11 mouse cellular contexts compared by ENCODE assay signal in genomic region chr9:35340811-35341210, GRCm38 (mm10).
DNase-seq lines count a peak whose midpoint lies in the region; ATAC-seq and TF ChIP-seq lines count a peak whose summit lies in the region.
"Had no signal": no experiment of that assay in that cellular context is flagged by ENCODE, and none has a peak within 500 bp of the region (broad histone marks: within the 10 kb centered on the region; RNA-seq: fewer than 3 reads in every experiment).

No protein-coding gene starts in this region.

- TF ChIP-seq EP300 in heart, adult 2 months (IDR thresholded peaks at IDR 0.05; ENCODE audit: insufficient read depth, low read depth, low read length), result peak; percentile 39; the same call in 1 of the 2 replicates

- no peak for TF ChIP-seq POLR2A in heart, adult 2 months (IDR thresholded peaks at IDR 0.05; ENCODE audit: insufficient read depth, low read depth, low read length)

- no peak overlapping the region for H3K4me3 ChIP-seq in heart, adult 2 months
- no peak overlapping the region for H3K4me3 ChIP-seq in C2C12 (ENCODE audit: insufficient read depth, poor library complexity, severe bottlenecking)
- no peak overlapping the region for H3K4me3 ChIP-seq in embryonic facial prominence, embryonic 13.5 days
- no peak overlapping the region for H3K4me3 ChIP-seq in intestine, embryonic 16.5 days (ENCODE audit: low read length)
- no peak overlapping the region for H3K4me3 ChIP-seq in intestine, embryonic 15.5 days (replicated peaks)
- H3K4me3 ChIP-seq in kidney, embryonic 16.5 days (ENCODE audit: low read length), result no peak overlapping the region

- DNase-seq in heart, adult 2 months, result peak in 1 of 2 experiments; percentile 65
- no peak for DNase-seq in heart, postnatal 36 days
- DNase-seq in heart, postnatal 10 days, result peak; percentile 55 to 76
- DNase-seq: kidney, adult 18-20 months; thymus, postnatal 25 days had no signal

- WGBS in heart, adult 2 months, result 35% methylated on average over 3 of the region's 3 CpGs
- WGBS in embryonic facial prominence, embryonic 13.5 days, result 28% methylated on average over 3 of the region's 3 CpGs
- 42% methylated on average over 3 of the region's 3 CpGs for WGBS in intestine, embryonic 16.5 days
- 39% methylated on average over 3 of the region's 3 CpGs for whole genome bisulfite sequencing in intestine, embryonic 15.5 days
- WGBS in kidney, embryonic 16.5 days, result 34% methylated on average over 3 of the region's 3 CpGs

- no peaks in the 10 kb centered on the region for H3K79me3 ChIP-seq in C2C12 (ENCODE audit: low read depth)

- H3ac ChIP-seq in C2C12 (ENCODE audit: control insufficient read depth, insufficient read length, low read depth), result no peak overlapping the region

- no peak overlapping the region; the same call in 1 of the 2 replicates for H3K27ac ChIP-seq in heart, adult 2 months
- peak overlapping the region; percentile 88 for H3K27ac ChIP-seq in embryonic facial prominence, embryonic 13.5 days
- H3K27ac ChIP-seq in intestine, embryonic 16.5 days (ENCODE audit: low read length), result no peak overlapping the region
- no peak overlapping the region for H3K27ac ChIP-seq in intestine, embryonic 15.5 days
- H3K27ac ChIP-seq in kidney, embryonic 16.5 days (ENCODE audit: low read length), result no peak overlapping the region

- no peaks in the 10 kb centered on the region for H3K79me2 ChIP-seq in heart, adult 2 months (replicated peaks; ENCODE audit: control insufficient read depth, insufficient read depth, low read length)
- H3K79me2 ChIP-seq in C2C12 (ENCODE audit: control insufficient read depth, insufficient read depth), result no peaks in the 10 kb centered on the region

- H3K4me2 ChIP-seq in embryonic facial prominence, embryonic 13.5 days, result no peak overlapping the region
- no peak overlapping the region for H3K4me2 ChIP-seq in intestine, embryonic 16.5 days (ENCODE audit: low read depth, low read length)
- H3K4me2 ChIP-seq in intestine, embryonic 15.5 days (replicated peaks), result no peak overlapping the region
- H3K4me2 ChIP-seq in kidney, embryonic 16.5 days (replicated peaks; ENCODE audit: low read depth, low read length), result no peak overlapping the region

- H3K27me3 ChIP-seq in heart, adult 2 months (ENCODE audit: control insufficient read depth, insufficient read depth, low read length), result no peaks in the 10 kb centered on the region
- H3K27me3 ChIP-seq in C2C12 (ENCODE audit: control insufficient read depth, insufficient read depth, insufficient read length), result no peaks in the 10 kb centered on the region
- no peaks in the 10 kb centered on the region for H3K27me3 ChIP-seq in embryonic facial prominence, embryonic 13.5 days
- no peaks in the 10 kb centered on the region for H3K27me3 ChIP-seq in intestine, embryonic 16.5 days (replicated peaks; ENCODE audit: control insufficient read depth, insufficient read depth, low read length)
- H3K27me3 ChIP-seq in intestine, embryonic 15.5 days (replicated peaks), result peaks cover 3% of the 10 kb centered on the region; the same call in 1 of the 2 replicates
- H3K27me3 ChIP-seq in kidney, embryonic 16.5 days (ENCODE audit: insufficient read depth, low read length), result no peaks in the 10 kb centered on the region

- no peak overlapping the region for H3K9ac ChIP-seq in heart, adult 2 months (ENCODE audit: low read depth, low read length)
- no peak overlapping the region for H3K9ac ChIP-seq in embryonic facial prominence, embryonic 13.5 days
- H3K9ac ChIP-seq in intestine, embryonic 16.5 days (ENCODE audit: low read depth, low read length), result no peak overlapping the region
- no peak overlapping the region for H3K9ac ChIP-seq in intestine, embryonic 15.5 days
- H3K9ac ChIP-seq in kidney, embryonic 16.5 days (replicated peaks; ENCODE audit: low read length), result no peak overlapping the region

- H3K36me3 ChIP-seq in heart, adult 2 months (ENCODE audit: control insufficient read depth, insufficient read depth, low read length), result no peaks in the 10 kb centered on the region
- H3K36me3 ChIP-seq in C2C12 (ENCODE audit: control insufficient read depth, insufficient read depth), result no peaks in the 10 kb centered on the region
- no peaks in the 10 kb centered on the region for H3K36me3 ChIP-seq in embryonic facial prominence, embryonic 13.5 days
- H3K36me3 ChIP-seq in intestine, embryonic 16.5 days (ENCODE audit: control insufficient read depth, insufficient read depth, low read length), result no peaks in the 10 kb centered on the region
- no peaks in the 10 kb centered on the region for H3K36me3 ChIP-seq in intestine, embryonic 15.5 days
- H3K36me3 ChIP-seq in kidney, embryonic 16.5 days (ENCODE audit: insufficient read depth, low read length), result no peaks in the 10 kb centered on the region

- ATAC-seq in embryonic facial prominence, embryonic 13.5 days (ENCODE audit: insufficient number of reproducible peaks, insufficient read depth, low FRiP score, low TSS enrichment, low read depth), result no peak
- no peak for ATAC-seq in intestine, embryonic 16.5 days
- no peak for ATAC-seq in intestine, embryonic 15.5 days
- ATAC-seq in kidney, embryonic 16.5 days (ENCODE audit: low FRiP score, low TSS enrichment), result no peak
- ATAC-seq: activated CD4-positive, CD25-positive, alpha-beta regulatory T cell, adult 4 months had no signal

- intact Hi-C loops in heart, adult 2 months (cut with DNase I), result no loop called here
- intact Hi-C loops in heart, postnatal 36 days (cut with DNase I), result no loop called here
- intact Hi-C loops in heart, postnatal 10 days (cut with DNase I), result loop anchor here (5.0 kb wide), 1 partner anchor 81 kb away; the partner anchor contains the start of gene Cdon

- no peaks in the 10 kb centered on the region for H3K9me3 ChIP-seq in embryonic facial prominence, embryonic 13.5 days
- H3K9me3 ChIP-seq in intestine, embryonic 16.5 days (ENCODE audit: control insufficient read depth, low read length), result no peaks in the 10 kb centered on the region
- no peaks in the 10 kb centered on the region for H3K9me3 ChIP-seq in intestine, embryonic 15.5 days
- H3K9me3 ChIP-seq in kidney, embryonic 16.5 days (ENCODE audit: low read length), result no peaks in the 10 kb centered on the region

- no peak for TF ChIP-seq CTCF in heart, adult 2 months (IDR thresholded peaks at IDR 0.05)
- no peak for TF ChIP-seq CTCF in C2C12 (IDR thresholded peaks at IDR 0.05; ENCODE audit: control insufficient read depth, insufficient read depth, insufficient read length)

- H3K4me1 ChIP-seq in heart, adult 2 months (ENCODE audit: control insufficient read depth, insufficient read depth, low read length), result peaks cover 10% of the 10 kb centered on the region
- H3K4me1 ChIP-seq in embryonic facial prominence, embryonic 13.5 days, result peaks cover 84% of the 10 kb centered on the region
- peaks cover 35% of the 10 kb centered on the region for H3K4me1 ChIP-seq in intestine, embryonic 16.5 days (ENCODE audit: control insufficient read depth, insufficient read depth, low read length)
- peaks cover 62% of the 10 kb centered on the region for H3K4me1 ChIP-seq in intestine, embryonic 15.5 days (replicated peaks)
- peaks cover 16% of the 10 kb centered on the region; the same call in 1 of the 2 replicates for H3K4me1 ChIP-seq in kidney, embryonic 16.5 days (ENCODE audit: insufficient read depth, low read length)

TF ChIP-seq in C2C12, 6 proteins besides CTCF, POLR2A, EP300 and RAD21:
- TF ChIP-seq CEBPB (IDR thresholded peaks at IDR 0.05; ENCODE audit: low read depth), result peak; percentile 83
- TF ChIP-seq MYOG (IDR thresholded peaks at IDR 0.05; ENCODE audit: control insufficient read depth, extremely low read depth, insufficient read length), result no peak
- no peak for TF ChIP-seq USF1 (IDR thresholded peaks at IDR 0.05; ENCODE audit: low read depth)
- no peak for TF ChIP-seq MAX (IDR thresholded peaks at IDR 0.05)
- peak; percentile 100 for TF ChIP-seq MYOD1 (IDR thresholded peaks at IDR 0.05; ENCODE audit: control insufficient read depth, insufficient read length, low read depth)

Comparison
In these comparisons a context has a peak if more than half of its experiments do, and no peak if none do; other contexts are left out.
1. DNase-seq: peak in heart, postnatal 10 days (2 of 2); none in heart, postnatal 36 days (0 of 2).